Mouse (Mus musculus): ENCODE measurements around the gene Klhdc7b. TPM values are rescaled to one million over a fixed set of nuclear protein-coding genes. Genes with fewer than 3 reads are reported as not detected.

Gene Klhdc7b
- polyA plus RNA-seq, 1 experiment: 0.19 TPM

DNA sequence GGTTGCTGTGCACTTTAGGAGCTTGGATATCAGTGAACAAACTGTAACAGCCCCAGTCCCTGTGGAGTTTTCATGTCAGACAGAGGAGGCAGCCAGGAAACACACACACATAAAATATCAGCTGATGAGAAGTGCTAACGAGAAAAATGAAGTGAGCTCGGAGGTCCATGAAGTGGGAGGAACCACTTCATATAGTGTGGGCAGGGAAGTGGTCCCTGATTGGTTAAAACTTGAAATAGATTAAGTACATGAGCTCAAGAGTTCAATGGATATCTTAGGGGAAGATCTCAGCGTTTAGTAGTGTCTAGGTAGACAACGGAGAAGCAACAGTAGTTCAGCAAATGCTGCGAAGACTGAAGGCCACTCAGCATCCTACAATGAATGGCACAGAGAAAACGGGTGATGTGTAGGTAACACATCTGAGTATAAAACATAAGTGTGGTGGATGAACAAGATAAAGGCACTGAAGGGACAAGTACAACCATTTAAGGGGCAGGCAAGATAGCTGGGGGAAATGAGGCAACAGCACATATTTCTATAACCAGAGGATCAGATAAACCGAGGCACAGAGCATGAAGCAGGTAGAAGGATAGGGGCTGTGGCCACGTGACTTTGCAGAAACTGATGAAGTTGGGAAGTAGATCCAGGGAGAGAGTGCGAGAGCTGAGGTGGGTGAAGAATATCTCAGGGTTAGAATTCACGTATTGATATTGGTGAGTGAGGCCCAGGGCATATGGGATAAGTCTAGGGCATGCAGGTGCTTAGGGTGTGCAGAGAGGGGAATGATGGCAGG is 20.3 kb downstream of the Klhdc7b start:
- Histone ChIP-seq H3K4me1 (ENCODE audit: control insufficient read depth, insufficient read depth, low read length) (peaks cover 4% of the 10 kb centered on the region), H3K36me3 (ENCODE audit: control insufficient read depth, insufficient read depth, low read length) (no peaks in the 10 kb centered on the region), H3K27me3 (ENCODE audit: control insufficient read depth, insufficient read depth, low read length) (no peaks in the 10 kb centered on the region), H3K4me3 (ENCODE audit: control insufficient read depth, low read depth, low read length) (no peak overlapping the region), H3K27ac (ENCODE audit: control insufficient read depth, insufficient read depth, low read depth, low read length) (no peak overlapping the region)
- TF ChIP-seq POLR2A (IDR thresholded peaks at IDR 0.05; ENCODE audit: control insufficient read depth, low read depth, low read length): no peak

DNA sequence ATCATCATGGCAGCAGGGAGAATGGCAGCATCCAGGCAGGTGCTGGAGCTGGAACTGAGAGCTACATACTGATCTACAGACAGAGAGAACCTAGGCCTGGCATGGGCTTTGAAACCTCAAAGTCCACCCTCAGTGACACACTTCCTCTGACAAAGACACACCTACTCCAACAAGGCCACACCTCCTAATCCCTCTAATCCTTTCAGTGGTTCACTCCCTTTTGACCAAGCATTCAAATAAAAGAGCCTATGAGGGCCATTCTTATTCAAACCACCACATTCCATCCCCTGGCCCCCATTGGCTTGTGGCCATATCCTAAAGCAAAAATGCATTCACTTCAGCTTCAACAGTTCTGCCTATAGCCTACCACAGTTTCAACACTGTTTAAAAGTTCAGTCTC is 22.0 kb downstream of the Klhdc7b start:
- no peaks in the 10 kb centered on the region for H3K36me3 ChIP-seq (ENCODE audit: control insufficient read depth, insufficient read depth, low read length)
- peaks cover 8% of the 10 kb centered on the region for H3K4me1 ChIP-seq (ENCODE audit: control insufficient read depth, insufficient read depth, low read length)
- H3K27ac ChIP-seq (ENCODE audit: control insufficient read depth, insufficient read depth, low read depth, low read length): no peak overlapping the region
- no peak overlapping the region for H3K4me3 ChIP-seq (ENCODE audit: control insufficient read depth, low read depth, low read length)
- TF ChIP-seq POLR2A (IDR thresholded peaks at IDR 0.05; ENCODE audit: control insufficient read depth, low read depth, low read length) (no peak), CTCF (IDR thresholded peaks at IDR 0.05; ENCODE audit: control insufficient read depth, insufficient read depth, insufficient replicate concordance, low read depth, low read length) (no peak)
- no peaks in the 10 kb centered on the region for H3K27me3 ChIP-seq (ENCODE audit: control insufficient read depth, insufficient read depth, low read length)

DNA sequence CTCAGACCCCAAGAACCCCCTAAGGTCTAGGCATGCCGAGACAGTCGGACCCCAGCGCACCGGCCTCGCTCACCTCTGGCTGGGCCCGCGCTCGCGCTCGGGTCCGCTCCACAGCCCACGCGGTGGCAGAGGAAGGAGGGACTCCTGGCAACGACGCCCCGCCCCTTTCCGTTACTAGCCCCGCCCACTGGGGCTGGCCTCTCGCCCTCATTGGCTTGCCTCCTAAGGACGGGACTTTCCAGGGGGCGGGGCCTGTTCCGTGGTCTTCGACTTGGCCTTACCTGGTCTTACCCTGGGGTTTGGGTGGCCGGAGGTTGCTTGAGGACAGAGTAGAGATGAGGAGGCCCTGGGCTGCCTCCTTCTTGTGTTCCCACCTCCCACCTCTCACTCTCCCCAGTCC is 25.4 kb downstream of the Klhdc7b start, which contains the start of gene Syce3:
Syce3 (minus strand) TSS at position 386 of the 400 bp plus-strand sequence.
- peak within 1 kb of the TSS; percentile 93 for H3K4me3 ChIP-seq (ENCODE audit: control insufficient read depth, low read depth, low read length)
- peak within 1 kb of the TSS; percentile 96 for H3K27ac ChIP-seq (ENCODE audit: control insufficient read depth, insufficient read depth, low read depth, low read length)
- H3K27me3 ChIP-seq (ENCODE audit: control insufficient read depth, insufficient read depth, low read length): no peaks in the 10 kb centered on the region
- TF ChIP-seq POLR2A (IDR thresholded peaks at IDR 0.05; ENCODE audit: control insufficient read depth, low read depth, low read length) (peak; percentile 78), CTCF (IDR thresholded peaks at IDR 0.05; ENCODE audit: control insufficient read depth, insufficient read depth, insufficient replicate concordance, low read depth, low read length) (no peak)
- H3K4me1 ChIP-seq (ENCODE audit: control insufficient read depth, insufficient read depth, low read length): peaks cover 8% of the 10 kb centered on the region
- H3K36me3 ChIP-seq (ENCODE audit: control insufficient read depth, insufficient read depth, low read length): no peaks in the 10 kb centered on the region

DNA sequence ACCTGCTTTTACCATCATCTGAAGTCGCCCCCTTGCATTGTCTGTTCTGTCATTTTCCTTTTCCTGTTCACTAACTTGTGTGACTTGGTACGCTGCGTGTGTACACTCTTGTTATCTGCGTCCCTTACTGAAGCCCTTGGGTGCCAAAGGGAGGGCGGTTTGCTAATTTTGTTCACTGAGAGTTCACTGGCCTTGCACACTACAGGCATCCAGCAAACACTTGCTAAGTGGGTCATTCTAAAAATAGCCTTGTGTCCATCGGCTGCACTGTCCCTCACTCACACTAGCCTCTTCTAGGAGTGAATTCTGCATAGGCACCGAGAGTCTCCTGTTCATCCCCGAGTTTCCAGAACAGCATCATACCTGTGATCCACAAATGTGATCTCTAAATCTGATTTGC is 30.6 kb downstream of the Klhdc7b start:
- Histone ChIP-seq H3K36me3 (ENCODE audit: control insufficient read depth, insufficient read depth, low read length) (no peaks in the 10 kb centered on the region; the same call in 1 of the 2 replicates), H3K4me3 (ENCODE audit: control insufficient read depth, low read depth, low read length) (no peak overlapping the region), H3K27ac (ENCODE audit: control insufficient read depth, insufficient read depth, low read depth, low read length) (no peak overlapping the region), H3K27me3 (ENCODE audit: control insufficient read depth, insufficient read depth, low read length) (no peaks in the 10 kb centered on the region), H3K4me1 (ENCODE audit: control insufficient read depth, insufficient read depth, low read length) (peaks cover 9% of the 10 kb centered on the region)
- TF ChIP-seq CTCF (IDR thresholded peaks at IDR 0.05; ENCODE audit: control insufficient read depth, insufficient read depth, insufficient replicate concordance, low read depth, low read length): no peak
- no peak for TF ChIP-seq POLR2A (IDR thresholded peaks at IDR 0.05; ENCODE audit: control insufficient read depth, low read depth, low read length)

DNA sequence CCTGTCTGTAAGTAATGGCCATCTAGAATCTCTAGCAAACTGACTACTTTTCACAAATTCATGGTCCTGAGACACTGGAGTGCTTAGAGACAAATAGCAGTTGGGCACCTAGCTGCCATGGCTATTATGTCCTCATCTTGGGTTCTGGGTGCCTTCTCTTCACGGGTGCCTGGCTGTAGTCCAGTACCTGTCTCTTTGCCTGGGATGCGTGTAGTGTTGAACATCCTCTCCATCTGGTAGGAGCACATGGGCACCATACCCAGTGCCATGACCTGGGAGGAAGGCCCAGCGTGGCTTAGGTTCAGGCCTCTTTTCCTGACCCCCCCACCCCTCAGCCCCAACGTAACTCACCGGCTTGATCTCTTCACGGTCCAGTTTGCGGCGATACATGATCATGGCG is 37.2 kb downstream of the Klhdc7b start:
- TF ChIP-seq CTCF (IDR thresholded peaks at IDR 0.05; ENCODE audit: control insufficient read depth, insufficient read depth, insufficient replicate concordance, low read depth, low read length): no peak
- no peak for TF ChIP-seq POLR2A (IDR thresholded peaks at IDR 0.05; ENCODE audit: control insufficient read depth, low read depth, low read length)
- peaks cover 18% of the 10 kb centered on the region for H3K4me1 ChIP-seq (ENCODE audit: control insufficient read depth, insufficient read depth, low read length)
- H3K4me3 ChIP-seq (ENCODE audit: control insufficient read depth, low read depth, low read length): no peak overlapping the region
- no peak overlapping the region for H3K27ac ChIP-seq (ENCODE audit: control insufficient read depth, insufficient read depth, low read depth, low read length)
- H3K27me3 ChIP-seq (ENCODE audit: control insufficient read depth, insufficient read depth, low read length): no peaks in the 10 kb centered on the region
- H3K36me3 ChIP-seq (ENCODE audit: control insufficient read depth, insufficient read depth, low read length): no peaks in the 10 kb centered on the region; the same call in 1 of the 2 replicates

DNA sequence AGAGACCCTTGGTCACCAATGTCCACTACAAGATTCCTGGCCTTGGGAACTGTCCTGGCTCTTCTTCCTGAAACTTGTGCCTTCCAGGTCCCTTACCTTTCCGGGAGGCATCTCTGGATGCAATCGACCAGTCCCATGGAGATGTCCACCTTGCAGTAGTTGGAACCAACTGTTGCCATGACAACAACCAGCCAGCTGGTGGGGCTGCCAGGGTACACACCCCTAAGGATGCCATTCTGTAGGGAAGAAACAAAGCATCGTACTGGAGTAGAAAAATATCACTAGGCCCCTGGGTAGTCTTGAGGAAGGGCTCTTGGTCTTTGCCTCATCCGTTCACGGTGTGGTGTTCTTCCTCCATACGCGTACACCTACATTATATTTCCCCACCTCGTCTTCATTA is 39.9 kb downstream of the Klhdc7b start:
- Histone ChIP-seq H3K36me3 (ENCODE audit: control insufficient read depth, insufficient read depth, low read length) (no peaks in the 10 kb centered on the region; the same call in 1 of the 2 replicates), H3K4me1 (ENCODE audit: control insufficient read depth, insufficient read depth, low read length) (peaks cover 19% of the 10 kb centered on the region), H3K4me3 (ENCODE audit: control insufficient read depth, low read depth, low read length) (peak overlapping the region; percentile 84), H3K27me3 (ENCODE audit: control insufficient read depth, insufficient read depth, low read length) (no peaks in the 10 kb centered on the region), H3K27ac (ENCODE audit: control insufficient read depth, insufficient read depth, low read depth, low read length) (peak overlapping the region; percentile 68)
- TF ChIP-seq CTCF (IDR thresholded peaks at IDR 0.05; ENCODE audit: control insufficient read depth, insufficient read depth, insufficient replicate concordance, low read depth, low read length) (no peak), POLR2A (IDR thresholded peaks at IDR 0.05; ENCODE audit: control insufficient read depth, low read depth, low read length) (0 out of 2 replicates have a peak, but pooled peaks have one; percentile 20)

DNA sequence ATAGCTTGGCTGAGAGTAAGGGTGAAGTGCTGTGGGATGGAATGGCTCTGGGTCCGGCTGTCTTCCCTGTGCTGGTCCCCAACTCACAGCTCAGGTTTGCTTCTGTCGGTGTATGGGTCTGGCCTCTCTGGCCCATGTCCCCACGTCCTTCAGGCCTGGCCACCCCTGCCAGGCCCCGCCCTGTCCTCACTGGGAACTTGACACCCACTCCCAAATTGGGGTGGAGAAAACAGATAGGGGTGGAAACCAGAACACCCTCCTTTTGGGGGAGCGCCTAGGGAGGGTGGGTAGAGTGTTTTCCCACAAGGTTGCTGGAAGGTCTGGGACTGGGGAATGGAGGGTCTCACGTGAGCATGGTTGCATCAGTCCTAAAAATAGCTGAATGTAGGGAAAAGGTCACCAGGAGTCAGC is 41.0 kb downstream of the Klhdc7b start, which contains the start of gene Cpt1b:
Cpt1b (minus strand) TSS at position 153 of the 411 bp plus-strand sequence.
- Histone ChIP-seq H3K27ac (ENCODE audit: control insufficient read depth, insufficient read depth, low read depth, low read length) (peak within 1 kb of the TSS; percentile 90), H3K36me3 (ENCODE audit: control insufficient read depth, insufficient read depth, low read length) (no peaks in the 10 kb centered on the region; the same call in 1 of the 2 replicates), H3K4me1 (ENCODE audit: control insufficient read depth, insufficient read depth, low read length) (peaks cover 19% of the 10 kb centered on the region), H3K27me3 (ENCODE audit: control insufficient read depth, insufficient read depth, low read length) (no peaks in the 10 kb centered on the region), H3K4me3 (ENCODE audit: control insufficient read depth, low read depth, low read length) (peak within 1 kb of the TSS; percentile 92)
- TF ChIP-seq POLR2A (IDR thresholded peaks at IDR 0.05; ENCODE audit: control insufficient read depth, low read depth, low read length): no peak
- TF ChIP-seq CTCF (IDR thresholded peaks at IDR 0.05; ENCODE audit: control insufficient read depth, insufficient read depth, insufficient replicate concordance, low read depth, low read length): no peak

All from testis, adult 2 months (tissue).